Mouse (Mus musculus): ENCODE data around the gene Sap30l.
"Not testable (repeated sequence)": the region's sequence is repeated elsewhere in the genome, so short reads cannot be mapped to it uniquely, and the experiment has no call there.

Sap30l gene

GRCm38 (mm10) chr11:57800266-57800951 is 1.0 kb upstream of the Sap30l start:
- no peak for DNase-seq (ENCODE audit: low read depth, low spot score)

- DNase-seq (ENCODE audit: low read depth, low spot score): peak; percentile 40
These were observed 501 bp downstream of the Sap30l start for GRCm38 (mm10) chr11:57801766-57802510.

- no peak for DNase-seq (ENCODE audit: low read depth, low spot score)
These were observed 1.1 kb downstream of the Sap30l start for GRCm38 (mm10) chr11:57802511-57802870.

GRCm38 (mm10) chr11:57805047-57805446 is 3.6 kb downstream of the Sap30l start:
- DNase-seq (ENCODE audit: low read depth, low spot score): no peak

GRCm38 (mm10) chr11:57809017-57809731 is 7.7 kb downstream of the Sap30l start:
- no peak for DNase-seq (ENCODE audit: low read depth, low spot score)

GRCm38 (mm10) chr11:57809732-57810098 is 8.3 kb downstream of the Sap30l start:
- no peak for DNase-seq (ENCODE audit: low read depth, low spot score)

- DNase-seq (ENCODE audit: low read depth, low spot score): no peak
These were observed 9.6 kb downstream of the Sap30l start for GRCm38 (mm10) chr11:57811006-57811405.

GRCm38 (mm10) chr11:57812212-57812611 is 10.8 kb downstream of the Sap30l start:
- no peak for DNase-seq (ENCODE audit: low read depth, low spot score)

GRCm38 (mm10) chr11:57813641-57814040 is 12.2 kb downstream of the Sap30l start:
- DNase-seq (ENCODE audit: low read depth, low spot score): peak; percentile 71

GRCm38 (mm10) chr11:57818189-57818588 is 16.8 kb downstream of the Sap30l start:
- peak; percentile 47 for DNase-seq (ENCODE audit: low read depth, low spot score)

GRCm38 (mm10) chr11:57819999-57820581 is 18.7 kb downstream of the Sap30l start:
- peak; percentile 89 for DNase-seq (ENCODE audit: low read depth, low spot score)

- DNase-seq (ENCODE audit: low read depth, low spot score): not testable (repeated sequence)
These were observed 21.7 kb downstream of the Sap30l start for GRCm38 (mm10) chr11:57823159-57823558.

GRCm38 (mm10) chr11:57823714-57824113 is 22.3 kb downstream of the Sap30l start:
- DNase-seq (ENCODE audit: low read depth, low spot score): no peak

GRCm38 (mm10) chr11:57825234-57825633 is 23.8 kb downstream of the Sap30l start:
- peak; percentile 72 for DNase-seq (ENCODE audit: low read depth, low spot score)

GRCm38 (mm10) chr11:57827048-57827914 is 25.8 kb downstream of the Sap30l start:
- DNase-seq (ENCODE audit: low read depth, low spot score): no peak

- DNase-seq (ENCODE audit: low read depth, low spot score): no peak
These were observed 26.6 kb downstream of the Sap30l start for GRCm38 (mm10) chr11:57827915-57828545.

GRCm38 (mm10) chr11:57828955-57829870 is 27.8 kb downstream of the Sap30l start:
- no peak for DNase-seq (ENCODE audit: low read depth, low spot score)

- peak; percentile 70 for DNase-seq (ENCODE audit: low read depth, low spot score)
These were observed 28.7 kb downstream of the Sap30l start for GRCm38 (mm10) chr11:57829871-57830775.
